Mouse (Mus musculus): ENCODE results near the gene Kndc1.

DNA sequence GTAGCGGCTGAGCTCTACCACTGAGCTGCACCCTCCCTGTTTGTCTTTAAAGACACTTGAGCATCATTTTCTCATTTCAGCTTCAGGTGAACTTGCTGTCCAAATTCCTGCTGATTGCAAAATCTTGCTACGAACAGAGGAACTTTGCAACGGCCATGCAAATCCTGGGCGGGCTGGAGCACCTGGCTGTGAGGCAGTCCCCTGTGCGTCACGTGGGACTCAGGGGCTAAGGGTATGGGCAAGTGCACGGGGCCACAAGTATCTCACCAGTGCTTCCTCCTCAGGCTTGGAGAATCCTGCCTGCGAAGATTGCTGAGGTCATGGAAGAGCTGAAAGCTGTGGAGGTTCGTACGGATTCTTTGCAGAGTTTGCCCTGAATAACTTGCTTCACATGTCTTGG, 42.2 kb downstream of the Kndc1 start:
- TF ChIP-seq POLR2A (IDR thresholded peaks at IDR 0.05; ENCODE audit: low read depth, low read length) (no peak), CTCF (conservative IDR thresholded peaks at IDR 0.05; ENCODE audit: insufficient read depth, insufficient read length, low read depth, low read length) (no peak)
